Mouse (Mus musculus): ENCODE data around the gene Atn1.

Atn1 gene

DNA sequence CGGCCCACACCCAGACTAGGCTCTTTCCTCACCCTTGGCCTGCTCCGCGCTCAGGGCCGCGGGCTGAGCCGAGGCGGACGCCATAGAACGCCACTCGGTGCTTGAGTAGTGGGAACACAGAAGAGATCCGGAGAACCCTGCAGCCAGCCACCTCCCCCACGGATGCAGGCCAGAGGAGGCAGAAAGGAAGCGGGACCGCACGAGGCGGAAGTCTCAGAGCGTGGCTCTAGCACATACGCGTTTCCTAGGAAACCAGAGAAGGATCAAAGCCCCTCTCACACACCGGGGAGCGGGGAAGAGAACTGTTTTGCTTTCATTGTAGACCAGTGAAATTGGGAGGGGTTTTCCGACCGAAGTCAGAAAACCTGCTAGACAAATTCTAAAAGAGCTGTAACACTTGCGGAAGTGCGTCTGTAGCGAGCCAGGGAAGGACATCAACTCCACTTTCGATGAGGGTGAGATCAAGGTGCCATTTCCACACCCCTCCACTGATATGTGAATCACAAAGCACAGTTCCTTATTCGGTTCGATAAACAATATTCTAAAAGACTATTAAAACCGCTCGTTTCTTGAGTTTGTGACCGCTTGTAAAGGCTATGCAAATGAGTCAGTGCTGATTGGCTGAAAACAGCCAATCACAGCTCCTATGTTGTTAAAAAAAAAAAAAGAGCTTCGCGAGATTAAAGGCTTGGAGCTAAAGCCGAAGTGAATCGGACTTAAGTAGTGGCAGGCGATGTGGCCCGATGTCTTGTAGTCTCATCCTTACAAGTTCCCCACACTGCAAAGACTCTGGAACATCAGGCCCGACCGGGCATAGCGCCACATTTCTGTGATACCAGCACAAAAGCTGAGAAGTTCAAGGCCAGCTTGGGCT is 15.2 kb downstream of the Atn1 start, which contains the start of gene Grcc10:
Grcc10 (minus strand) TSS at position 487 of the 874 bp plus-strand sequence.
- DNase-seq (ENCODE audit: low read depth, low spot score), result peak; percentile 99

DNA sequence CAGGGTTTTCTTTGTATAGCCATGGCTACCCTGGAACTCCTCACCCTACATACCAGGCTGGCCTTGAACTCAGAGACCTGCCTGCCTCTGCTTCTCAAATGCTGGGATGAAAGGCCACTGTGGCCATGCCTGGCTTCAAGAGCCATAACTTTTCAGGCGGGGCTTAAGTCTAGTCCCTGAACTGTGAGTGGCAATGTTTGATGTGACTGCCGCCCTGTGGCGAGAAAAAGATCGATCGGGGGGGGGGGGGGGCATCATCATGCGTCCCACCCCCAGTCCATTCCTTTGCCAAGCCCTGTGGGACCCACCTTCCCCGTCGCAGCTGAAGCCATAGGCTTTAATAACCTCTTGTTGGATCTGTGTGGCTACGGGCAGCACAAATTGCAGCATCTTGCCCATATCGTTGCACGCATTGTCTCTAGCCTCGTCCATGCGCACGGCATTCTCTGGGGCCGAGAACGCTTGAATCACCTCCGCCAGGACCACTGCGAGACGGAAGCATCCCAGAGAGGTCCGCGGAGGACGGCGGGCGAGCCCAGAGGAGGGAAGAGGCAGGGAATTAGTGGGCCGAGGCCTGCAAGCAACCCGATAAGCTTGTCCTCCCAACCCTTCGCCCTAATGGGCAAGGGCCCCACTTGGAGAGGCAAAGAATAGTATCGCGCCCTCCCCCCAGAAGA is 16.0 kb downstream of the Atn1 start:
- no peak for DNase-seq (ENCODE audit: low read depth, low spot score)

DNA sequence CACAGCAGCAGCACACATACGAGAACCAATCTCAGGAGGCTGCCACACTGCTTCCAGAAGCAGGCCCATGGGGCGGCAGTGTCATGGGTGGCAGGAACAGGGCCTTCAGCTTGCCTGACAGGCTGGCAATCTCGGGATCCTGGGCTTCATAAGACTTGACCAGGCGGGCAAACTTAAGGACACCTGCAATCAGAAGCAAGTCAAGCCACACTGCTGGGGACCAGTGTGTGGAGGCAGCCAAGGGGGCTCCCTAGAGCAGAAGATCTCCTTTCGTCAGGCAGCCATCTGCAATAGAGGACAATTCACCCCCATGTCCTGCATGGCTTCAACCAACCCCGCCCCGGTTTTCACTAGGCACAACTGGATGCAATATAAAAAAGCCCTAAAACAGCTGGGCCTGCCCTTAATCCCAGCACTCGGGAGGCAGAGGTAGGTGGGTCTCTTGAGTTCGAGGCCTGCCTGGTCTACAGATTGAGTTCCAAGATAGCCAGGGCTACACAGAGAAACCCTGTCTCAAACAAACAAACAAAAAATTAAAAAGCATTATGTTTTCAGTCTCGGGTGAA is 17.0 kb downstream of the Atn1 start:
- no peak for DNase-seq (ENCODE audit: low read depth, low spot score)

DNA sequence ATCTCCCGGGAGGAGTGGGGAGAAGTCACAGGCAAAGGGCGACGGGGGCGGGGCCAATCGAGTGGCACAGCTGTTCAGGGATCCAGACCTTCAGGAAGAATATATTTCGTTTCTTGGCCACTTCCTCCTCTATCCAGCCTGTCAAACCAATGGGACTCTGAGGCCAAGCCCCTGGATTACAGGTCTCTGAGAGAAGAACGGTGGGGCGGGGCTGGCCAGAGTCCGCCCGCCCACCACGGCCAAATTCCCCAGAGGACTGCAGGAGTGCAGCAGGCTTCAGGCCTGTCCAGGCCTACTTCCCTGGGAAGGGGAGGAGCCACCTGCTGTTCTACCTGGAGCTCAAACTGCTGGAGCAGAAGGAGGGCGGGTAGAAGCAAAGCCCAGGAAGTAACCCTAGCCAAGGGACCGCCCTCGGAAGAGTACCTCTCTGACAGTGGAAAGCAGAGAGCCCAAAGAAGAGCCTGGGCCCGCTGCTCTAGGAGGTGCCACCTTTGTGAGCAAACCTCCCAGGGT is 17.8 kb downstream of the Atn1 start, which contains the start of gene Ptpn6:
Ptpn6 (minus strand) TSS at position 204 of the 513 bp plus-strand sequence.
- peak; percentile 97 for DNase-seq (ENCODE audit: low read depth, low spot score)

DNA sequence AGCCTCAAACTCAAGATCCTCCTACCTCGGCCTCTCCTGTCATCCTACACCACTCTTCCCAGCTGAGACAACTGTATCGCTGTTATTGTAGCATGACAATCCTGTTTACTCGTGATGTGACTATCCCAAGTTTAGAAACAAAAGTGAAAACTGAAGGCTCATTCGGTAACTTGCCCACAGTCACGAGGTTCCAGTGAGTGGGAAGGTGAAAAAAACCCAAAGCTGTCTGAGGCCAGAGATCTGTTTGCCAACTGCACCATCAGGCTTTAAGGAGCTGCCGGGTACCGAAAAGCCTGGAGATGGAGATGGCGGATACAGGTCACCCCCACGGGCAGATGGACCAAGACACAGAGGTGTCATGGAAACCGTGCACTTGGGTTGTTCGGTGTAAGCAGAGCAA is 19.3 kb downstream of the Atn1 start:
- no peak for DNase-seq (ENCODE audit: low read depth, low spot score)

DNA sequence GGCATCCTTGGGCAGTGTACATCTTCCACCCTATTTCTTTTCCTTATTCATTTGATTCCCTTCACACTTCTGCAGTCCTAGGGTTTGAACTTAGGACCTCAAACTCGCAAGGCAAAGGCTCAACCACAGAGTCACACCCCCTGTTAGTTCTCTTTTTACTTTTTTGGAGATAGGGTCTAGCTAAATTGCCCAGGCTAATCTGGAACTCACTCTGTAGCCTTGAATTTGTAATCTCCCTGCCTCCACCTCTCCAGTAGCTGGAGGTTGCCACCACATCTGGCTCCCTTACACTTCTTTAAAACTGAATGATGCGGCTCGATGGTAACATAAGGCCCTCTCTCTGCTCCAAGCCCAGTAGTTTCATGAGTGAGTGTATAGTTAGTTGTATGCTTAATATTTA is 21.9 kb downstream of the Atn1 start:
- DNase-seq (ENCODE audit: low read depth, low spot score), result no peak

DNA sequence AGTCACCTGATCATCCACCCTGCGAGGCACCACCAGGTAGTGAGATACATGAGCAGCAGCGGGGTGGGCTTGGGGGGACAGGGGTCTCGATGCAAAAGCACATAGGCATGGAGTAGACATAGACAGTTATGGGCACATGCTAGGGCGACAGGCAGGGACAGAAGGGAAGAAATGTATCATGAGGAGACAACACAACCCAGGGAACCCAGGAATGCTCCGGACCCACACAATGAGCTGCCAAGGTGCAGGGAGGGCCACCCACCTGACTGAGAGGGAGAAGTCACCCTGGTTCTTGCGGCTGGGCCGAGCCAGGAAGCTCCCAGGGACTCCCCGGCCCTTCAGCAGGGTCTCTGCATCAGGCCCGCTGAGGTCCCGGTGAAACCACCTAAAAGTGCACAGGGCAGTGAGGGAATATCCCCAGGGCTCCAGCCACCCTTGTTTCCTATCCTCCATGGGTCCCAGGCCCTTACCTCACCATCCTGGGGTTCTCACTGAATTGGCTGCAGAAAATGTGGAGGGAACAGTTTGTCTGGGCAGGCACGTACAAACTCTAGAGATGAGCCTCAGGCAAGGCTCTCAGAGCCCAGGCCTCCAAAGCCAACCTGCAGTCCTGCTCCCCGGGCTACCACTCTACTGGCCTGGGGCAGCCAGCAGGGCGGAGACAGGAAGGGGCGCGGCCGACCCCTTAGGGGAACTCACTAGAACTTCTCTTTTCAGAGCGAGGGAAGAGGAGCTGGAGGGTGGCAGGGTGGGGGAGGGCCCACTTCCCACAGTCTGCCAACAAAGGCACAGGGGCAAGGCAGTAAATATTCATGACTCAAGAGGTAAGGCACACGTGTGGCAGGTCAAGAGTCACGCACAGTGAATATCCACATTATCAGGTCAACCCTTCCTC is 23.6 kb downstream of the Atn1 start:
- peak; percentile 73 for DNase-seq (ENCODE audit: low read depth, low spot score)

DNA sequence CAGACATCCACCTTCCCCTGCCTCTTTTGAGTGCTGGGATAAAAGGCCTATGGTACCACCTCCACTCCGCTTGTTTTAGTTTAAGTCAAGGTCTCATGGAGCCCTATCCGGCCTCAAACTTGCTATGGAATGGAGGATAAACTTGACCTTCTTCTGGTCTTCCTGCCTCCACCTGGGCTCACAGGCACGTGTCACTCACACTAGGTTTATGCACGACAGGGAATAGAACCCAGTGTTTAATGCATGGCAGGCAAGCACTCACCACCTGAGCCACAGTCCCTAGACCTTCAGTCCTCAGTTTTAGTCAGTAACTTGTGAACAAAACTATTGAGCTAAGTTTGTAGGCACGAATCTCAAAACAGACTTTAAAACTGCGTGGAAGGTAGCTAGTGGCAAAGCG is 25.3 kb downstream of the Atn1 start:
- DNase-seq (ENCODE audit: low read depth, low spot score), result no peak

DNA sequence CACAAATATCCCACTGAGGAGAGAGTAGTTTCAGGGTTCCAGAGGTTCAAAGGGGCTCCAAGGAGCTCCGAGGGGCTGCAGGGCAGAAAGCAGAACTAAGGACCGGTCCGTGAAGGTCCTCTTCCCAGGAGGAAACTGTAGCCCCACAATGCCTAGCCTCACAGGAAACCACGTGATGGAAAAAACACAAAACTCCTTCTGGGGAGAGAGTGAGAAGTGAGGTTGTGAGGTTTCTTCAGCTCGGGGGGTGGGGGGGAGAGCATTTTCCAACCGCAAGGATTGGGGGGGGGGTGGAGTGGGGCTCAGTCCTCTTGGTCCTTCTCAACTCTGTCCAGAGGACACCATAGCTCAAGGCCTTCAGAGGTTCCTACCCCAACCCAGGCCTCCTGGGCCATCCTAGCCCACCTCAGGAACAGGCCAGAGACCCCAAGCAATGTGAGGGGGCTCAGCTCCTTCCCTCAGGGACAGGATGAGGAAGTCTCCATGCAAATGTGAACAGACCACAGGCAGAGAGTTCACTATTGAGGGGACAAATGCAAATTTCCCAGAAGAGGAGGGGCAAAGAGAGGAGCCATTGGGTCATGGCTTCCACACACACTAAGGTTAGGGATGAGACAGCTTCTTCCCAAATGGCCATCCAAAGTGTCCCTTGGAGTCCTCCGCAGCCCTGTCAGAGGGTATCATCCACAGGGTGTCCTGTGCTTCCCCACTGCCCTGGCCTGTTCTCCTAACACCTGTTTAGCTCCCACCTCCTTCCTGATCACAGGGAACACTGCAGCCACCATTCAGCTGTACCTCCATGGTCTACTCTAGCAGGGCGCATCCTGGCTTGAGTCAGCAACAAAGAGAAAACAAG is 26.2 kb downstream of the Atn1 start:
- no peak for DNase-seq (ENCODE audit: low read depth, low spot score)

DNA sequence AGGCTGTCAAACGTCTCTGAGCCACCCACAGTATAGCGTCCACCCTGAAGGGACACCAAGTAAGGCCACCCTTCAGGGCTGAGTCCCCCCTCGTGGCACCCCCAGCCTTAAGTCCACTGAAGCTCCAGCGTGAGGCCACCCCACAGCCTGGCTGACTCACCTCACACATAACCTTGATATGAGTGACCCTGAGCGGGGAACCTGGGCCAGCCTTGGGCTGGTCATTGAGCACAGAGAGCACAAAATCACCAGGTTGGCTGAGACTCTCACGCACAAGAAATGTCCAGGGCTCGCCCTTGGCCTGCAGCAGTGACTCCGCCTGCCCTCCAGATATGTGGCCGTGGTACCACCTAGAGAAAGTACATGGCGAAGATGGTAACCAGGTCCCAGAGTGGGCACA is 27.7 kb downstream of the Atn1 start:
- no peak for DNase-seq (ENCODE audit: low read depth, low spot score)

DNA sequence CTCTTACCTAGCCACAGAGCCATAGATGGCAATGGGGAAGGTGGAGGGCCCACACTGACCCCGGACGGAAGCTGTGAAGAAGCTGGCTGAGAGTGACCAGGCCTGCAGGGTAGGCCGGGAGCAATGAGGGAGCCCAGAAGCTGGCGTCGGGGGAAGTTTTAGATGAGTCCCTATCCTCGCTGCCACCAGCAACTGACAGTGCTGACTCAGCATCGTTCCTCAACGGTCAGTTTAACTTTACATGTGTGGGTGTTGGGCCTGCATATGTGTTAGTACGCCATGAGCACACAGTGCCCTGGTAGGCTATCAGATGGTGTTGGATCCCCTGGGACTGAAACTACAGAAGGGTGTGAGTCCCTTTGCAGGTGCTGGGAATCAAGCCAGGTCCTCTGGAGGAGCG is 31.9 kb downstream of the Atn1 start:
- DNase-seq (ENCODE audit: low read depth, low spot score), result no peak

DNA sequence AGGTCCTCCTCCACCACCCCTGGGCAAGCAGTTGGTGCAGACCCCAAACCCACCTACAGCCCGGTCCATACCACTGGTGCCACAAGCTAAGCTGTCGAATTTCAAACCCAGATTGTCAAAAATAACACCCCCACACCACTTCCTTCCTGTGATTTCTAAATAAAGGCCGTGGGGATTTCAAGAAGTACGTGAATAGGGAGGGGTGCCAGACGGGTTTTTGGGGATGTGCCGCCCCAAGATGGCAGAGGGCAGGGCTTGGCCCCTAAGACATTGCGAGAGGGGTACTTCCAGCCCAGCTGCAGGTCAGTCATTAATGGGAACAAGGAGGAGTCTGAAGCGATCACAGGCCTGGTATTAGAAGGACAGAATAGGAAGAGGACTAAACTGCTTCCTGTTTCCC is 32.8 kb downstream of the Atn1 start:
- DNase-seq (ENCODE audit: low read depth, low spot score), result no peak

DNA sequence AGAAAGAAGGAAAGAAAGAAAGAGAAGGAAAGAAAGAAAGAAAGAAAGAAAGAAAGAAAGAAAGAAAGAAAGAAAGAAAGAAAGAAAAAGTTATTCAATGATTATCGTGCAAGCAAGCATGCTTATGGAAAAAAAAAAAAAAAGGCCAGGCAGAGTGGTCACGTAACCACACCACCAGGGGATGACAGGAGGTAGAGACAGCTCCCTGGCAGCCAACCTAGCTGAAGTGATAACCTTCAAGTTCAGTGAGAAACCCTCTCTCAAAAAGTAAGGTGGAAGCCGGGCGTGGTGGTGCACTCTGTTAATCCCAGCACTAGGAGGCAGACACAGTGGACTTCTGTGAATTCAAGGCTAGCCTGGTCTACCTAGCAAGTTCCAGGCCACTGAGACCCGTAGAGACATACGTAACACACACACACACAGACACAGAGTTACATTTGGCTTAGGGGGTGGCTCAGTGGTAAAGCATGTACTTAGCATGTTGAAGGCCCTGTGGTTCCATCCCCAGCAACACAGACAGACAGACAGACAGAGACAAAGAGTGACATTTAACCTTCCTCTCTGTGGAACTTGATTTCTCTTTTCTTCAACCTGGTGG is 33.3 kb downstream of the Atn1 start:
- no peak for DNase-seq (ENCODE audit: low read depth, low spot score)

DNA sequence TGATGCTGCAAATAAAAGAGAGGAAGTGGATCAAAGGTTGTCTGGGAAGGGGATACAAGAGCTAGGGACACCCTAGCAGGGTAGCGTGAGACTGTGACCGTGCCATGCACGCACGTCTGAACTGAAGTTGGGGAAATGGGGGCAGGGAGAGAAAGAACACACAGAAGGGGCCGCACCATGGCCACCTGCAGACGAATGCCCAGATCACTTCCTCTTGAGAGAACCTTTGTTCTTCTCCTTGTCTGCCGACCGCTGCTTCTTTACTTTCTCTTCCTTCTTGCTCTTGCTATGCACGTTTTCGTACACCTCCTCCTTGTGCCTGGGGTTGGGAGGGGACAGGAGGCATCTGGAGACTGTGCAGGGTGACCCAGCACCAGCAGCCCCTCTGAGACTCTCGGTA is 35.4 kb downstream of the Atn1 start:
- no peak for DNase-seq (ENCODE audit: low read depth, low spot score)

DNA sequence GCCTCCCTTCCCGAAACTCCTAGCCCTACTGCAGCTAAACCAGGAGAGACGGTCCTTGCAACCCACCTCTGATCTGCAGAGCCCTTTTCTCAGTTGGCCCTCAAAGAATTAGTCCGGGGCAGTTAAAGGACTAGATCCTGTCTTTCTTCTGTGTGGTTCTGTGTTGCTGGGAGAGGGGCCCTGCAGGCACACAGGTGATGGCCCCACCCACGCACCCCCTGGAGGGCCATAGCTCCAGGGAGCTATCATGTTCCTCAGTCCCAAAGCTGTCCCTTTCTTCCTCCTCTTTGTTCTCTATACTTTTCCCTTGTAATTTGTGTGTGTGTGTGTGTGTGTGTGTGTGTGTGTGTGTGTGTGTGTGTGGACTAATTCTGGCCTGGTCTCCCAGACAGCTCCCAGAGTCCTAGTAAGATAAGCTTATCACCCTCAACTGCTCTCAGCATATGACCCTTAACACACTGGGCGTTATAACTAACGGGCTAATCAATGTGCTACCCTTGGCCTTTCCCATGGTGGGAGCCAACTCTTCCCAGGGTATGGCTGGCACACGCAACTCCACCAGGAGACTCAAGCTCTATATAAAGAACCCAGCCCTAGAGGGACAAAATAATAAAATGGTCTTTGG is 36.9 kb downstream of the Atn1 start:
- DNase-seq (ENCODE audit: low read depth, low spot score), result peak; percentile 85

DNA sequence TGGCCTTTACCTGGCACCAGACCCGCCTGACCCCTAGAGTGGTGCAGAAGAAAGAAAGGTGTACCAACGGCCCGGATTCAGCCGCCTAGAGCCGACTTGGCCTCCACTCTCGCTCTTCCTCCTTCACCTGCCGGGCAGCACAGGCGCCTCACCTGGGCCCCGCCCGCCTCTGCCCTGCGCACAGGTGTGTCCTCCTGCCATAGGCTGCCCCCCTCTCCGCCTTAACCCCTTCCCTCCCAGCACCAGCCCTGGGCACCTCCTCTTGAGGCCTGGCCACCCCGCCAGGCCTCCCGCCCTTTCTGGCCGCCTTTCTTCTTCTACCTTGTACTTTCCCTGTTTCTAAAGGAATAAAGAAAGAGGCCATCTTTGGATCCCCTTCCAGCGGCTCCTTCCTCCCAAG is 37.6 kb downstream of the Atn1 start:
- DNase-seq (ENCODE audit: low read depth, low spot score), result no peak

DNA sequence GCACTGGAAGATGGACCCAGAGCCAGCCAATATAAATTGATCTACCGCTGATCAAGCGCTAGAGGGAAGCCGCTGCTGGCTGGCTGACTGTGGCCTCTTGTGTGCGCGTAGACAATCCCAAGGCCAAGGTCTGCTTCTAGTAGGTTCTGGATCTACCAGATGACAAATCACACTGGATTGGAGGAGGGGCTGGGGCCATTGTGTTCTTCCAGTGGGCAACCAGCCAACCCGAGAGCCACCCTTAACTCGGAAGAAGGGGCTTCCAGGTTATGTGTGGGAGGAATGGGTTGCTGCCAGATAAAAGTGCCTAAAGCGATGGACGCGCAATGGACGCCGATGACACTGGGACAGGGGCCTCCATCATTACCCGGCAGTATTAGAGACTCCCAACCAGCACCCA is 38.4 kb downstream of the Atn1 start:
- DNase-seq (ENCODE audit: low read depth, low spot score), result peak; percentile 24

DNA sequence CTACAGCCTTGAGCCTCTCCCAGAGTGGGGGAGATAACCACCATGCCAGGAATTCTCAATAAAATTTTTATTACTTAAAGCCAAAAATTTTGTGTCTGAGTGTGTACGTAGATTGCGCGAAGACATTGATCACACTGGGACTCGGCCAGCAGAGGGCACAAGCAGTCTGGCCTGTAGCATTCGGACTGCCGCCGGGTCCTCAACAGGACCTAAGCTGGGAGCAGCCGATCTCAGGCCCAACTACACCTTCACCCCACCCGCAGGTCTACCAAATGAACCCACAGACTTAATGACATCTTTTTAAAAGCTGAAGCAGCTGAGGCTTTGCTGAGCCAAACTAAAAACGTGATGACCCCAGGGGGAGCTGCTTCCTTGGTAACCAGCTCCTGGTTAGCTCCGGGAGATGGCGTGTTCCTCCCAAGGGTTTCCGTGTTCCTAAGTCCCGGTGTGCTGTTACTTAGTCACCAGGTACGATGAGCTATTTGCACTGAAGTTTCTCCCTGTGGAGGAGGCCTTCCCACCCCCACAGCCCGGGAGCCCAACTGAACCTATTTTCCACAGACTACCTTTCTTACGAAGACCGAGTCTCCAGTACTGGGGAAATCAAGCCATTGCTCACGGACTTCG is 39.3 kb downstream of the Atn1 start:
- peak; percentile 74 for DNase-seq (ENCODE audit: low read depth, low spot score)

DNA sequence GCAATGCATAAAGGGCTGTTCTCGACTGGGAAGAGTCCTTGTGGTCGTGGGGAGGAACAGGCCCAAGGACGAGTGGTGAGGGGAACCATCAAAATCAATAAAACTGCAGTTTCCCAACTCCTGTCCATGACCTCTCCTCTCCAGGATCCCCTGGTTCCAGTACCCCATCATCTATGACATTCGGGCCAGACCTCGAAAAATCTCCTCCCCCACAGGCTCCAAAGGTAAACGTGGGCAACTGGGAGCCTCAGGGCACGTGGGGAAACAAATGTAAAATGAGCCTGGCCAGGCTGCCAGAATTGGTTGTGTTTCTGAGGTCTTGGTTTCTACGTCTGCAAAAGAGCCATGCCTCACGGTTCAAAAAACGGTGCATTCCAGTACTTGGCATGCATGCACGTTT is 43.4 kb downstream of the Atn1 start:
- DNase-seq (ENCODE audit: low read depth, low spot score), result no peak
